Mouse (Mus musculus) hindbrain, postnatal 0 days (tissue): ENCODE data around the gene Jak1. TPM values are rescaled to one million over a fixed set of nuclear protein-coding genes. Genes with fewer than 3 reads are reported as not detected.

ENCODE experiments used
- ATAC-seq: fragments of 200-750 bp; cut with Nextera tagmentation; 2 replicates; pipeline ENCODE4 v1.8.0; 2017; ENCODE audit warnings: mild to moderate bottlenecking, moderate TSS enrichment, moderate library complexity
- DNase-seq: peaks from one replicate; pipeline ENCODE4 v3.0.0-alpha.2; 2015; ENCODE audit warnings: low spot score
- H3K27ac ChIP-seq: fragments of 300-500 bp; sonication (generic); 2 replicates; pipeline ENCODE4 v1.5.1; 2014; ENCODE audit warnings: mild to moderate bottlenecking
- H3K27me3 ChIP-seq: fragments of 300-500 bp; sonication (generic); 2 replicates; pipeline ENCODE4 v1.6.1; 2014; ENCODE audit warnings: low read length, mixed read lengths; ENCODE audit not compliant: insufficient read depth
- H3K36me3 ChIP-seq: fragments of 300-500 bp; sonication (generic); 2 replicates; pipeline ENCODE4 v1.6.1; 2014; ENCODE audit warnings: low read length, mixed read lengths; ENCODE audit not compliant: insufficient read depth
- H3K4me1 ChIP-seq: fragments of 300-500 bp; sonication (generic); 2 replicates; pipeline ENCODE4 v1.6.1; 2014; ENCODE audit warnings: antibody characterized with exemption, low read length, mixed read lengths; ENCODE audit not compliant: insufficient read depth
- H3K4me2 ChIP-seq: fragments of 300-500 bp; sonication (generic); 2 replicates; pipeline ENCODE4 v1.6.1; 2014; ENCODE audit warnings: low read depth, mild to moderate bottlenecking, low read length, moderate library complexity, mixed read lengths
- H3K4me3 ChIP-seq: fragments of 300-500 bp; sonication (generic); 2 replicates; pipeline ENCODE4 v1.5.1; 2014; ENCODE audit warnings: low read length
- H3K9ac ChIP-seq: fragments of 300-500 bp; sonication (generic); replicated peaks from 2 replicates; pipeline ENCODE4 v1.6.1; 2014; ENCODE audit warnings: mild to moderate bottlenecking, low read length, moderate library complexity, mixed read lengths
- H3K9me3 ChIP-seq: fragments of 300-500 bp; sonication (generic); 2 replicates; pipeline ENCODE4 v1.6.1; 2016; ENCODE audit warnings: low read length, mixed read lengths
- CTCF ChIP-seq: IDR thresholded peaks from 2 replicates; pipeline ENCODE4 v1.5.1; 2016; ENCODE audit warnings: antibody characterized with exemption, control low read depth, low read depth
- WGBS: fragments of 180-500 bp; shearing (Covaris S2); extraction: QIAGEN DNeasy Blood & Tissue Kit; methylation state at CpG from one replicate; pipeline ENCODE4 v1.1.7; 2014; 5-methylcytosine and 5-hydroxymethylcytosine counted together
- polyA plus RNA-seq: library from polyadenylated mRNA; unstranded; fragments of >200 nt; fragmentation: Nextera tagmentation; extraction: Ambion mirVana; gene quantifications from 2 replicates; pipeline ENCODE4 v1.2.1, GENCODE M21; 2015
- total RNA-seq: library from RNA; depleted of rRNA; stranded (reverse); fragments of >200 nt; gene quantifications from 2 replicates; pipeline ENCODE4 v1.2.3, GENCODE M21; 2014; rRNA removed

Gene Jak1
- total RNA-seq (63.1 and 79.4 TPM in 2 replicates), polyA plus RNA-seq (106 and 112 TPM in 2 replicates)

- H3K4me3 ChIP-seq, result peak within 1 kb of the TSS; percentile 95
- H3K4me1 ChIP-seq, result no peaks in the 10 kb centered on the region; the same call in 1 of the 2 replicates
- H3K9me3 ChIP-seq, result no peaks in the 10 kb centered on the region
- peak within 1 kb of the TSS; percentile 86 for H3K9ac ChIP-seq
- no peaks in the 10 kb centered on the region for H3K27me3 ChIP-seq
- H3K27ac ChIP-seq, result peak within 1 kb of the TSS; percentile 88
- ATAC-seq (peak; percentile 99), DNase-seq (peak; percentile 98)
- 2% methylated on average over 73 of the region's 84 CpGs for WGBS
- no peak for TF ChIP-seq CTCF
- H3K4me2 ChIP-seq, result peak within 1 kb of the TSS; percentile 81
- no peaks in the 10 kb centered on the region for H3K36me3 ChIP-seq
Measured at GRCm38 (mm10) chr4:101264741-101265513, at the start of gene Jak1. Gene Jak1 (minus strand): TSS chr4:101265282.

DNA sequence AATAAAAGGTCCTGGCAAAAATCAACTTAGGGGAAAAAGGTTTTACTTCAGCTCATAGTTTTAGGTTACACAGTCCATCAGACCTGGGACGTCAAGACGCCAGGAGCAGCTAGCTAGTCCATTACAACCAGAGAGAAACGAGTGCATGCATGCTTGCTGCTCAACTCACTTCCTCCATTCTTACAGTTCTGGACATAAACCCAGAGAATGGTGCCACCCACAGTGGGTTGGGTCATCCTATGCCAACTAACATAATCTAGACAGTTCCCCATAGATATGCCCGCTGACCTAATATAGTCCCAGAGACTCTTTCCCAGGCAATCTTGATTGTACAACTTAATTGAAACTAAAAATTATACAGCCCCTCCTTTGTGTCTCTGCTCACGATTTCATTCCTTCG, 47.0 kb upstream of the Jak1 start:
- Histone ChIP-seq H3K4me2 (no peak overlapping the region), H3K4me3 (no peak overlapping the region), H3K27me3 (no peaks in the 10 kb centered on the region), H3K27ac (no peak overlapping the region), H3K36me3 (no peaks in the 10 kb centered on the region), H3K9ac (no peak overlapping the region), H3K4me1 (no peaks in the 10 kb centered on the region), H3K9me3 (no peaks in the 10 kb centered on the region)
- DNase-seq (no peak), ATAC-seq (no peak)
- no peak for TF ChIP-seq CTCF
- 87% methylated on average over 6 of the region's 6 CpGs for WGBS

- no peaks in the 10 kb centered on the region for H3K9me3 ChIP-seq
- WGBS, result 93% methylated on average over 4 of the region's 4 CpGs
- DNase-seq, result no peak
- no peak overlapping the region for H3K4me3 ChIP-seq
- no peak for TF ChIP-seq CTCF
- no peak overlapping the region for H3K4me2 ChIP-seq
- 0 out of 2 replicates have a peak, but pooled peaks cover 6% of the 10 kb centered on the region for H3K4me1 ChIP-seq
- H3K9ac ChIP-seq, result no peak overlapping the region
- H3K36me3 ChIP-seq, result no peaks in the 10 kb centered on the region
- ATAC-seq, result no peak
- H3K27ac ChIP-seq, result no peak overlapping the region
- no peaks in the 10 kb centered on the region for H3K27me3 ChIP-seq
Measured at GRCm38 (mm10) chr4:101308166-101308565, 43.1 kb upstream of the Jak1 start.

DNA sequence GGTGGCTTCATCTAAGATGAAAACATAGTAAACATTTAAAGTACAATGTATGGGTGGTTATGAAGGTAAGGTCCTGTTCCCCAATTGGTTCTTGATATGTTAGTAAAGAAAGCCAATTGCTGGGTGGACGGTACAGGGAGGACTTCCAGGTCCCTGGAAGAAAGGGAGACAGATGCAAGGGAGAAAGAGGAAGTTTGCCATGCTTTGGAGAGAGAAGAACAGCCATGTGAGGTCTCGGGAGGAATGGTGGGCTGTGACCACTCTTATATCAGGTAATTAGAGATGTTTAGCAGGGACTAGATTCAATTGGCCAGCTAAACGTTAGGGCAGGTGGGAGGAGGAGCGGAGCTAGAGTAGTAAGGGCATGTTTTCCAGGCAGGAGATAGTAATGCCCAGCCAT, 42.2 kb upstream of the Jak1 start:
- WGBS, result 82% methylated on average over 4 of the region's 4 CpGs
- H3K27ac ChIP-seq, result no peak overlapping the region
- H3K4me2 ChIP-seq, result no peak overlapping the region
- 0 out of 2 replicates have a peak, but pooled peaks cover 6% of the 10 kb centered on the region for H3K4me1 ChIP-seq
- ATAC-seq (no peak), DNase-seq (no peak)
- no peaks in the 10 kb centered on the region for H3K36me3 ChIP-seq
- no peaks in the 10 kb centered on the region for H3K9me3 ChIP-seq
- no peaks in the 10 kb centered on the region for H3K27me3 ChIP-seq
- no peak overlapping the region for H3K9ac ChIP-seq
- TF ChIP-seq CTCF, result no peak
- H3K4me3 ChIP-seq, result no peak overlapping the region

GRCm38 (mm10) chr4:101306132-101306915, 41.2 kb upstream of the Jak1 start:
- no peak overlapping the region for H3K27ac ChIP-seq
- no peaks in the 10 kb centered on the region for H3K36me3 ChIP-seq
- no peak overlapping the region for H3K4me2 ChIP-seq
- 0 out of 2 replicates have a peak, but pooled peaks cover 6% of the 10 kb centered on the region for H3K4me1 ChIP-seq
- no peaks in the 10 kb centered on the region for H3K27me3 ChIP-seq
- no peak overlapping the region for H3K4me3 ChIP-seq
- ATAC-seq, result no peak
- no peak overlapping the region for H3K9ac ChIP-seq
- peak; percentile 40 for DNase-seq
- no peak for TF ChIP-seq CTCF
- no peaks in the 10 kb centered on the region for H3K9me3 ChIP-seq
- 25% methylated on average over 8 of the region's 8 CpGs for WGBS

DNA sequence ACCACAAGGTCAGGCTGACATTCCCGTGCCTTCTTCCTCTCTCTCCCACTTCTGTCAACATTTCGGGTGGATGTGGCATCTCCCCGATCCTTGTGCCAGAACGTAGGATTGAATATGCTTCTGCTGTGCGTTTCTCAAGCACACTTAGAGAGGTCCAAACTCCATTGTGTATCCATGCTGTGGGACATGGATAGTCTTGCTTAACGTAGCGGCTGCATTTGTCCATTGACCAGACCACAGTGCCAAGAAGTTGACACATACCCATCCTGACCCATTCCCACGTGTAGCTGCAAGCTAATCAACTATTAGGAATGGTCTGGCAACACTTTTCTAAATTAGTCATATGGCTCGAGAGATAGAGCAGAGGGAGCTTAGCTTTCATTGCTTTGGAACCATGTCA, 40.0 kb upstream of the Jak1 start:
- no peak overlapping the region for H3K9ac ChIP-seq
- no peak overlapping the region for H3K27ac ChIP-seq
- H3K36me3 ChIP-seq, result no peaks in the 10 kb centered on the region
- no peaks in the 10 kb centered on the region for H3K9me3 ChIP-seq
- H3K4me2 ChIP-seq, result no peak overlapping the region
- WGBS, result 81% methylated on average over 9 of the region's 9 CpGs
- TF ChIP-seq CTCF, result no peak
- no peak overlapping the region for H3K4me3 ChIP-seq
- no peaks in the 10 kb centered on the region for H3K27me3 ChIP-seq
- DNase-seq, result no peak
- ATAC-seq, result no peak
- H3K4me1 ChIP-seq, result 0 out of 2 replicates have a peak, but pooled peaks cover 6% of the 10 kb centered on the region
